Mouse (Mus musculus) cerebellum, adult 9-11 months (tissue): ENCODE data around the gene Sec14l4.

Experiments used
- DNase-seq: peaks from one replicate; pipeline ENCODE4 v3.0.0; 2022

Sec14l4 gene

DNA sequence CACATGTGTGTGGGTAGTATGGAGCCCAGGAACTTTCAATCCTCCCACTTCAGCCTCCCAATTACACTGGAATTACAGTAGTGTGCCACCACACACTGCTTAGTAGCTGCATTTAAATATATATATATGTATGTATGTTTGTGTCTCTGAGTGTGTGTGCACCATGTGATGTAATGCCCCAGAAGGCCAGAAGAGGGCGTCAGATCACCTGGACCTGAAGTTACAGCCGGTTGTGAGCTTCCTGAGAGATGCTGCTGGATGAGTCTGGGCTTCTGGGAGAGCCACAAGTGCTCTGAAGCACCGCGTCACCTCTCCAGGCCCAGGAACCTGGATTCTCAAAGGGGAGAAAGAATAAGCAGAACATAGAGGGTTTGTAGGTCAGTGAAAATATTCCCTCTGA lies 1.9 kb upstream of the Sec14l4 start:
- DNase-seq: no peak

DNA sequence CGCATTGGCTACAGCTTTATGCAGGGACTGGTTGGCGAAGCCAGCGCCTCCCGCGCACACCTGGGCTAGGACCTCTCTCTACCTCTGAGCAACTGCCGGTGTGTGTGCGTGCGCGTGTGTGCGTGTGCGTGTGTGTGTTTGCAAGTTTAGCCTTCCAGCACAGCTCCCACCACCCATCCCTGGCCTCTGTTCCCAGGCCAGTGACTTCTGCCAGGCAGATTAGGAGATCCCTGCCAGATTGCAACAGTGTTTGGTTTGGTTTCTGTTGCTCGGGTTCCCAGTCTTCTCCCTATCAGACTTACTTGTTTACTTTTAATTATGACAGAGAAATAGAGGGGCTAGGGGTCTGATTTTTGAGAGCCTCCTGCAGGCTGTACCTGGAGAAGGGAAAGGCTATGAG lies 699 bp downstream of the Sec14l4 start:
- no peak for DNase-seq

DNA sequence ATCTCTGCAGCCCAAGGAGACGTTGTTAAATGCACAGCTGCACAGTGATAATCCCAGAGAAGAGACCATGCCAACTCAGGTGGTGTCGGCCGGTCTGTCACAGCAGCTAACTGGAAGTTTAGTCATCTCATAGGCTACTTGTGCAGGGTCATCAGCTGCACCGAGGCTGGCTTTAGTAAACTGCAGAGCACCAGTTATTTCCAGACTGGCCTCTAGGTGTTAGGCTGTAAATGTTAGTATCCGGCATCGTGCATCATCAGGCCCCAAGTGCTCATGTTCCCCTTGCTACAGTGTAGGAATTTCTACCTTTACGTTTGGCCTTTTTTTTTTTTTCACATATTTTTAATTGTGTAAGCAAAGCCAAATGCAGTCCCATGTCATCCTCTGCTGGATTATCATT lies 2.2 kb downstream of the Sec14l4 start:
- no peak for DNase-seq

DNA sequence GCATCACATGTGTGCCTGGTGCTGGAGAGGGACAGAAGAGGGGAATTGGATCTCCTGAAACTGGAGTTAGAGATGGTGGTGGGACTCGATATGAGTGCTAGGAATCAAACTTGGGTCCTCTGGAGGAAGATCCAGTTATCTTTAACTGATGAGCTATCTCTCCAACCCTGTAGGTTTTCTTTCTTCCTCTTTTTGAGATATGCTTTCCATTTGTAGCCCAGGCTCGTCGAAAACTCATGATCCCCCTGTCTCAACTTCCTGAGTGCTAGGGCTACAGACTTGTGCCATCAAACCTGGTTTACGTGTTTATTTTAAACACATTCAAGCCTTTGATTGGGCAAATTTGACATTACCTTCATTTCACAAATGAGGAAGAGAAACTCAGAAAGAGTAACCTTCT lies 2.9 kb downstream of the Sec14l4 start:
- DNase-seq: no peak

DNA sequence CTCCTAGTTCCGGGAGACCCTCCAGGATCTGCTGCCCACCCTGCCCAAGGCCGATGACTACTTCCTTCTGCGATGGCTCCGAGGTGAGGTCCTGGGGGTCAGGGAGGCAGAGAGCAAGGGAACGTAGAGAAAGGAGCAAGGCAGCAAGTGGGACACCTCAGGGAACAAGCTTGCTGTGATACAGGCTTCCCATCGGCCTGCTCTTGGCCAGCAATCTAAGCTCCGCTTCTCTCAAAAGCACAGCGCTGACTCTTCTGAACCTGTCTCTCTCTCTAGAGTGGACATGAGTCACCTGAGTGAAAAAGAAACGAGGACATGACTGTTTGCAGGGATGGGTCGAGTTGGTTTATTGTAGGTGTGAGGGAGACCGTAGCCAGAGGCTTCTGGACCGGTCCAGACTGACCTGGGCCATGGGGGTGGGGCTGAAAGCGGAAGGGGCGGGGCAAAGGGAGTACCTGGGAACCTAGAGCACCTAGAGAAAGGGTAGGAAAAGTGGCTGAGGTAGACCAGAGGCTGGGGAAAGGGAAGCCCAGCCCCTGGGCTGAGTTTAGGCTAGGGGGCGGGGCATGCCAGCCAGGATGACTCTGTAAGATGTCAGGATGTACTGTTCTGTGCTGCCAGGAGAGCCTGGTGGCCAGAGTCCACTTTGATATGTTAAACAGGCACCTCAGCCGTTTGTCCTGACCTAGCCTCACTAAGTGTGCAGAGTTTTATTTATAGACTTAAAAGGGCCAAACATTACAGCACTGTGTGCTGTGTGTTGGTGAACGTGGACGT lies 4.0 kb downstream of the Sec14l4 start:
- DNase-seq: no peak

DNA sequence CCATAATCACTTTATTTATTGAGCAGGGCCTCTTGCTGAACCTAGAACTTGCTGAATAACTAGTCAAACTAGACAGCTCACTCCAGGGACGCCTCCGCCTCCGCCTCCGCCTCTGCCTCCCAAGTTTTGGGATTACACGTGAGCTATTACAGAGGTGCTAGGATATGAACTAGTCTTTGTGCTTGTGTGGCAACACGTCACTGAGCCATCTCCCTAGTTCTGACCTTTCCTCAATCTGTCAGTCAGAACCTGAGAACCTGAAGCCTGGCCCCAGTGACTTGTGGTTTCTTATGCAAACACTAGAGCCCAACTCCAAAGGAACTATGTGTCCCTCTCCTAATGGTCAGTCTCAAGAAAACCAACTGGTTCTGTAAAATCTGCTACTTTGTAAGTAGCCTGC lies 4.7 kb downstream of the Sec14l4 start:
- DNase-seq: no peak

DNA sequence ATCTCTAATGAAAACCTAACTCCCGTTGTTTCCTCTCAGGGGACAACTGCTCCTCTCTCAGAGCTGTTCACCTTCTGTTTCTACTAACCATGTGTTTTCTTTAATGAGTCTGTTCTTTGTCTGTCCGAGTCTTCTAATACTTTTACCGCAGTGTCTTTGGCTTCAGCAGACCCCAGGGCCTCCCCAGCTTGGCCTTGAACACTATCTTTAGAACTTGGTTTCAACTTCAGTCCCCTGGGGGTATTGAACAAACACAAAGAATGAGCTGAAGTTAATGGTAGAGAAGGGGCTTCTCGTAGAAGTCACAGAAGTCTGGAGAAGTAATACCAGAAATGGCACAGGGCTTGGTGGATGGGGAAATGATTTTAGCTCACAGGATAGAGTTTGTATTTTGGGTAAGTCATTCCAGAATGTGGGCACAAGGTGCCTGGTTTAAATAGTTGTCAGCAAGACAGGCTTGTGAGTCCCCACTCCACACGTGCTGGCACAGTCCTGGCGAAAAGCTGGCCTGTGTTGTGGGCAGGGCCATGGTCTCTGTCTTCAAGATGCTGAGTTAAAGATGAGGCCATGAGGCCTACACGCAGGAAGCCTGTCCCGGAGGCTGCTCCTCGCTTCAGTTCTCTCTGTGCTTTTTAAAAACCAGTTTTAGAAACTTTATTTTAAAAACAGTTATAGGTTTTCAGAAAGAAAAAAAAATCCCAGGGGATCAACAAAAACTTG lies 5.3 kb downstream of the Sec14l4 start:
- no peak for DNase-seq

DNA sequence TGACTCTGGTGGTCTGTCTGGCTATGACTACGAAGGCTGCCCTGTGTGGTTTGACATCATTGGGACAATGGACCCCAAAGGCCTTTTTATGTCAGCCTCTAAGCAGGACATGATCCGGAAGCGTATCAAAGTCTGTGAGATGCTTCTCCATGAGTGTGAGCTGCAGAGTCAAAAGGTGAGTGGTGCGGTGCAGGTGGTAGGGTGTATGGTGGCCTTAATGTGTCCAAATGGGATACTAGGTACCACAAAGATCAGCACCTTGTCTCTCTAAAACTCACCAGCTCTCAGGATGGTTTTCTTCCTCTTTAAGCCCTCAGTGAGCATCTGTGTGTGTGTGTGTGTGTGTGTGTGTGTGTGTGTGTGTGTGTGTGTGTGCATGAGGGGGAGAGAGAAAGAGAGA lies 8.7 kb downstream of the Sec14l4 start:
- DNase-seq: no peak

DNA sequence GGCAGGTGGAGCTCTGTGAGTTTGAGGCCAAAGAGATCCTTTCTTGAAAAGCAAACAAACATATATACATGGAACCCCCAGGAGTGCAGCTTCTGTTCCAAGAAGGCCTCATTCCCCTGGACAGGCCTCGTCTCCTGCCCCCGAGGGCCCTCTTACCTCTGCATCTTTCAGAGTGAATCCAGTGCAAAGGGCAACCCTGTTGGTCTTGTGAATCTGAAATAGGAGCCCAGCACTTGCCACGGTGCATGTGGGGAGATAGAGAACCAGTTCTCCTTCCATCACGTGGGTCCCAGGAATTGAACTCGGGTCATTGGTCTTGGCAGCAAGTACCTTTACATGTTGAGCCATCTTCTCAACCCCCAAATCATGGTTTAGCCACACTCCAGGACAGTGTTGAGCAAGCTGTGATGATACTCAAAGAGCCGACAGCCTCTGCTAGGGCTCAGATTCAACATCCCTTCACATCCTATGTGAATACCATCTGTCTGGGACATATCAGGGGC lies 9.9 kb downstream of the Sec14l4 start:
- DNase-seq: no peak

DNA sequence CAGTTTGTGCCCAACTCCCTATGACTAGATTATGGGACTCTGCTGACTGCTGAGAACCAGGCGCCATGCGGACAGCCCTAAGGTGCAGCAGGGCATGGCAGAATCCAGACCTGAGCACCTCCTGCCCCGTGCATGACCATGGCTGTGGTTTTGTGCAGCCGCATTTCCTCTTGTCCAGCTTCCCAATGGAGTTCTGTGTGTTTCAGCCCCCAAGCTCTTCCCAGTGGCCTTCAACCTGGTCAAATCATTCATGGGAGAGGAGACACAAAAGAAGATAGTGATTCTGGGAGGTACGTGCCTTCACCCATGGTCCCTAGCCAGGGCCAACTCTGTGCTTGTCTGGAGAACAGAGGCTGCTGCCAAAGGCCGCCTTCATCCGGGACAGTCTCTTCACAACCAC lies 11.8 kb downstream of the Sec14l4 start:
- no peak for DNase-seq

DNA sequence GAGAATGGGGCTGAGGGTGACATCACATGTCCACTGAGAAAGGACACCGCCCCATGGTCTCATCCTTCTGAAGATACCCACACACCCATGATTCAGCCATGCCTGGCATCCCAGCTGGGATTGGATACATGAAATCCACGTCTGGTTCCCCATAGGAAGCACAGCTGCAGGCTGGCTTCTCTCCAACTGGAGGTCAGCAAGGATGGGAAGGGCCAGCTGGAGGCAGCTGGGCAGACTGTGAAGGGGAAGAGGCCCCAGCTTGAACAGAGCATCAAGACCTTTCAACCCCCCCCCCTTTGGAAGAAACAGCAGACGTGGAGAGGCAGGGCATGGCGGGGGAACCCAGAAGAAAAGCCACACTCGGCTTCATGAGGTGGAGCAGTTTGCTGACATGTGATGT lies 15.3 kb downstream of the Sec14l4 start:
- DNase-seq: no peak

DNA sequence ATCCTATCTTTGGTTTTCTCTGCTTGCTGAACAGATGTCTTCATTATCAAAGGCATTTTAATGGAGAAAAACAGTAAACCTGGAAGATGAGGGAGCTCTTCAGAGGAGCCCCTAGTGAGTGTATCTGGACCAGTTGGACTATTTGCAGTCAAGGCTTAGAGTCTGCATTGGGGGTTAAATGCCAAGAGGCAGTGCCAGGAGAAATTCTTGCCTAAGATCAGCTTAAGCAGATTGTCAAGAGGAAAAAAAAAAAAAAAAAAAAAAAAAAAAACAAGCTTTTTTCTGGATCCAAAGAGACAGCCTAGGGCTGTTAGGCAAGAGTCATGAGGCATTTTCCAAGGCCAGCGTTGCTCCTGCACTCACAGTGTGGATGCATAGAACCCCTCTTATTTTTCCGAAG lies 16.5 kb downstream of the Sec14l4 start:
- no peak for DNase-seq

DNA sequence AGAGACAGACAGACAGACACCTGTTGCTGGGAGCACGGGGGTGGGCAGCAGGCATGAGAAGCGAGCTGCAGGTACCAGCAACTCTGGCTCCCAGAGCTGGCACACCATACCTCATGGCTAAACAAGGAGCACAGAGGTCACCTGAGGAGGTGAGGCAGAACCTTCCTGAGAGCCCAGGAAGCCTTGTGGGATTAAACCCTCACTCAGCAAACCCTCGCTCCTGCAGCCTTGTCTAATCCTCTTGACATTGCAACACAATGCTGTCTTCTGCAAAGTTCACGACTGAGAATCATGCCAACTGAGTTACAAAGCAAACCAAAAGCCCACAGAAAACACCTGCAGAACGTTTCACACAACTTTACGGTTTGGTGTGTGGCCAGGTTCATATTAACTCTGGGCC lies 17.2 kb downstream of the Sec14l4 start:
- DNase-seq: no peak

DNA sequence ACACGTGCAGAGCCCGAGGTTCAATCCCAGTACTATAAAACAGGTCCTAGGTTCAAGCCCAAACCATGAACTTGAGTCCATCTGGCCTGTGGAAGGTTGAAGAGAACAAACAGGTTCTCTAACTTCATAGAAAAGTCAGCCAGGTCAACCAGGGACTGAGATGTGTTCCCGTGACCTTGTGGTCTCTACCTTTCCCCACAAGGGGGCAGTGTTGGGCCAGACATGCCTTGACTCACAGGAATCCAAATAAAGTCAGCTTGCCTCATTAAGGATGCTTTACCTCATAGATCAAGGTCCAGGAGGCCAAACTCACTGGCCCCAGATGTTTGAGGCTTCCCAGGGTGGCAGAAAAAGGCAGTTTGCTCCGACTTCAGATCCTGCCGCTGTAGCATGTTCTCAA lies 22.3 kb downstream of the Sec14l4 start:
- DNase-seq: peak; percentile 38

DNA sequence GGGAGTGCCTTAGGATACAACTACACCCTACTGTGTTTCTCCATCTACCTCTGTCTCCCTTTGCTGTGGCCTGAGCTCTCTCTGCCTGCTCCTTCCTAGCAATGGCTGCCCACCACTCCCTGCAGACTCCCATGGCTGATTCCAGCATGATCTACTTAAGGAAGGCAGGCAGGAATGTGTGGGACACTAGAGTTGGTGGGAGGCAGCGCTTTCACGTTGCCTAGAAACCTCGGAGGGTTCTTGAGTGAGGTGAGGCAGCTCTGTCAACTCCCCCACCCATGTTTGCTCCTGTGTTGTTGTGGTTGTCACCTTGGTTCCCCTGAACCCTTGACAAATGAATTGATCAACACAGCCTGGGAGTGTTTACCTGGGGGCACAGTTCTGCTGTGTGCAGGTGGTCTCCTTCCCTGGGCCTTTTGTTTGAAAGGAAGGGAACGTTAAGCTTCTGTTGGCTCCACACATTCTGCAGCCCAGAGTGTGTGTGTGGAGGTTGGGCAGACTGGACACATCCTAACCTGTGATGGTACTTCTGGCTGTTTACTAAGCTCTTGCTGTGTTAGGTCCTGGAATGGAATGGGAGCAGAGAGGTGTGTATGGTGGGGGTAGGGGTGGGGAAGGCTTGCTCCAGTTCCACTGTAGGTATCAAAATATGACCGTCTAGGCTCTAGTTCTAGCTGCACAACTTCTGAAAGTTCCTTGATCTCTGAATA lies 29.8 kb downstream of the Sec14l4 start:
- no peak for DNase-seq

DNA sequence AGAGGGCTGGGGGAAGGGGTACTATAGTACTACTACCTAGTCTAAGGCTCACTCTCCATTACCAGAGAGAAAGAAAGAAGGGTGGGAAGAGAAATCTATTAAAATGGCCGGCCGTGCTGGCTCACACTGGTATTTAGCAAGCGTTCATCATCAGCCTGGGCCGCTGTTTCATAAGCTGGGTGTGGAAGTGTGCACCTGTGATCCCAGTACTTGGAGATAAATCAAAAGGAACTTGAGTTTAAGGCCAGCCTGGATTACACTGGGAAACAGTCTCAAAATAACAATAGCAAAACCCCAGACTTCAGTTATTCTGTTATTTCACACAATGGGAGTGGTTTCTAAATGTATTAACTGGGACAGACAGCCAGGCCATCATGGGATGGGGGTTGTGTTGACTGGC lies 31.3 kb downstream of the Sec14l4 start:
- DNase-seq: no peak

DNA sequence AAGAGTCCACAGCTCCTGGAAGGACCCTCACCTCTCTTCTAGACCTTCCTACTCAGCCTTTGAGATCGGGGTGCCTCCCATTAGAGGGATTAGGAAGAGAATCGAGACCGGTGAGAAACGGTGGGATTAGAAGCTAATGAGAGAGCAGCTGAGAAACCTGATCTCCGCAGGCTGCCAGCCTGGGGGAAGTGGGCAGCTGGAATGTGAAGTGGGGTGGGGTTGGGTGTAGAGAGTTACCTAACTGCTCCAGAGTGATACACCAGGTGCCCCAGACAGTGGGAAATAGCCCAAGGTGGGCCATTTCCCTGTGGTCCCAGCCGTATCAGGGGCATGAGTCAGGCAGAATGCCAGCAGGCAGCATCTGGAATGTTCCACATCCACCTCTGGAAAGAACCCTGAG lies 31.7 kb downstream of the Sec14l4 start:
- no peak for DNase-seq

DNA sequence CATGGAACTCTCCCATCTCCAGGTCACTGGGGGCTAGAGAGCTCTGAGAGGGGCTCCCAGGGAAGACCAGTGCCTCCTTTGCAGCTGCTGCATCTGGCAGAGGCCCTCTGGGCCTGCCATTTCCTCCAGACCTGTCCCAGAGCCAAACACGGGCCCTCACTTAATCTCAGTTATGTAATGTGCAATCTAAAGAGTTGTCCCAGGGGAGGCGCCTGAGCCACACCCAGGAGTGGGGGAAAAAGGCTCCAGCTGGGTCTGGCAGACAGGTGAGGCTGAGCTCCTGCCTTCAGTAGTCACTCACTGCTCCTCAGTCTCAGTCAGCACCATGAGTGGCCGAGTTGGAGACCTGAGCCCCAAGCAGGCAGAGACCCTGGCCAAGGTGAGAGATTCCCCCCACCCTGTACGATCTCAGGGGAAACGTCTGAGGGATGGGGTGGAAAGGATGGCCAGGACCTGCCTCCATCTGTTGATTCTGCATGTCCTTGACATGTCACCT lies 33.4 kb downstream of the Sec14l4 start, which contains the start of gene Sec14l3:
TSS of gene Sec14l3 (plus strand) at position 215 of the 496 bp plus-strand sequence.
- DNase-seq: no peak

DNA sequence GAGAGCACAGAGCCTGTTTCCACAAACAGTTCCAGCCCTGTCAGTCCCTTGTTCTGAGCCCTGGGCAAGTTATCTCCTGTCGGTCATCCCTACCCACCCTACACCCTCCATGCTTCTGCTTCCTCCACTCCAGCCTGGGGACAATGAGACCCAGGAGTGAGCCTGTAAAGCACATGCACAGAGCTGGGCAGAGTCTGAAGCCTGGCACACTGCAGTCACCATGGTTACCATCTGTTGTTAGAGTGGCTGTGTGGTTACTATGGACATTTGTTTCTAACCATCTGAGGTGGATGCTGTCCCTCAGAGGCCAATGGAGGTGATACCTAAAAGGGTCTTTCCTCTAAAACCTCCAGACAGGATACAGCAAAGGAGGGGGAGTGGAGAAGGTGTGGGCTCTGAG lies 38.4 kb downstream of the Sec14l4 start:
- no peak for DNase-seq

DNA sequence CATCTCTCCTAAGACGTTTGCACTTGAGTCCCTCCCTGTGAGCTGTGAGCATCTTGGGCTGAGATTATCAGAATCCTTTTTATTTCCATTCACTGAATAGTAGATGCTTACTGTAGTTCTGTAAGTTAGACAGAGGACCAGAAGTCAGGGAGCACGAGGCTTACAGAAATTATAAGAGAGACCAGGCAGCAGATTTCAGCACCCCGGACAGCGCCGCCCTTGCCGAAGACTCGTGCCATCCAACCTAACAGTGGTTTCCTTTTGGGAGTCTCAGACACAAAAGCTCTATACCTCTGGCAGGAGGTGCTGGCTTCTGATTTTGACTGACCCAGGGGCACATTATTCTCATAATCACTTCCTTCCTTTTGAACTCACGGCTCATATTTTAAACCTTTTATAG lies 45.4 kb downstream of the Sec14l4 start:
- DNase-seq: no peak

DNA sequence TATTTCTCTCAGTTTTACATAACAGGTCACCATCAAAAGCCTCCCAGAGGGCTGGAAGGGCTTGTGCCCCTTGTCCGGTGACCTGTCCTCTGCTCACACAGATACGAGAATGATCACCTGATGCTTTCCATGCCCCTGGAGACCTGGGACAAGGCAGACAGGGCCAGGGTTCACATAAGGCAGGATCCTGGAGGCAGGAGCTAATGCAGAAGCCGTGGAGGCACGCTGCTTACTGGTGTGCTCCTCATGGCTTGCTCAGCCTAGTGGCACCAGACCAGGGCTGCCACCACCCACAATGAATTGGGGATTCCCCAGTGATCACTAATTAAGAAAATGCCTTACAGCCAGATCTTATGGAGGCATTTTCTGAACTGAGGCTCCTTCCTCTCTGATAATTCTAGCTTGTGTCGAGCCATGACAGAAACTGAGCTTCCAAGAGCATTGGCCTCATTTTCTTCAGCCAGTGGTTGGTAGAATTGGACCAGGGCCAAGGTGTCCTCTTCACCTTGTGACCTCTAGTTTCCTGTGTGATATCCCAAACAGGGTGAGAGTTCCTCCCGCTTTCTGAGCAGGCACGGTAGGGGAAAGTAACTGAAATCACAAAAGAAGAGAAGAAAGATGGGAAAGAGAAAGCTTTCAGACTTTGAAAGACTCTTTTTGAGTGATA lies 47.1 kb downstream of the Sec14l4 start:
- DNase-seq: no peak

DNA sequence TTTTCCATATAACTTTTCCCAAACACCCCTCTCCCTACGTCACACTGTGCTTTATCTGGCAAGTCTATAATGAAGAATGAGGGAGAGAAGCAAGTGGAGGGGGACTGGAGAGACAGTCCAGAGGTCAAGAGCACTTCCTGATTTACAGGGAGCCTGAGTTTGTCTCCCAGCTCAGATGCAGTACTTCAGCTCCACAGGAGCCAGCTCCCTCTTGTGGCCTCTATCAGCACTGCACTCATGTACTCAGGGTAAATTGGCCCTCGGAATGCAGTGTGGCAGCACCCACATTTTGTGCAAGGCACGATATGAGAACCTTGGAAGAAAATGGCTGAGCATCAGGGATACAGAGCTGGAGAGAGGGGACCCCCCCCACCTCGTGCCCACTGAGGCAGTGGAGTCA lies 49.0 kb downstream of the Sec14l4 start:
- DNase-seq: peak; percentile 30
